Mouse (Mus musculus): ENCODE measurements around the gene Atrip.

- no peak for TF ChIP-seq CTCF (IDR thresholded peaks at IDR 0.05; ENCODE audit: insufficient read depth, low read depth, low read length)
- no peak for TF ChIP-seq POLR2A (IDR thresholded peaks at IDR 0.05; ENCODE audit: insufficient read depth, low read depth, low read length)
Observed at GRCm38 (mm10) chr9:109107341-109107740, 33.4 kb upstream of the Atrip start.
